Mouse (Mus musculus): Measurements from ENCODE around the gene Qtrt1. TPM values are rescaled to one million over a fixed set of nuclear protein-coding genes. Genes with fewer than 3 reads are reported as not detected.
"Not testable (repeated sequence)": the region's sequence is repeated elsewhere in the genome, so short reads cannot be mapped to it uniquely, and the experiment has no call there.

The Qtrt1 gene
- total and polyA plus RNA-seq, 2 experiments from 2014 or later, result 38.6 to 46.7 TPM

GRCm38 (mm10) chr9:21460400-21460940 lies 48.8 kb downstream of the Qtrt1 start:
- no peak overlapping the region for H3K4me2 ChIP-seq (ENCODE audit: low read depth, low read length)
- H3K27ac ChIP-seq, result no peak overlapping the region
- H3K9ac ChIP-seq (replicated peaks; ENCODE audit: low read length), result no peak overlapping the region
- TF ChIP-seq CTCF (IDR thresholded peaks at IDR 0.05; ENCODE audit: low read depth), result no peak
- WGBS, result 92% methylated on average over 3 of the region's 3 CpGs
- DNase-seq (ENCODE audit: low spot score) (no peak), ATAC-seq (no peak)
- no peaks in the 10 kb centered on the region for H3K4me1 ChIP-seq (ENCODE audit: insufficient read depth, low read length)
- H3K9me3 ChIP-seq (ENCODE audit: low read length), result no peaks in the 10 kb centered on the region
- no peaks in the 10 kb centered on the region for H3K36me3 ChIP-seq (ENCODE audit: insufficient read depth, low read length)
- no peaks in the 10 kb centered on the region for H3K27me3 ChIP-seq (ENCODE audit: insufficient read depth, low read length)
- H3K4me3 ChIP-seq (ENCODE audit: low read length), result no peak overlapping the region

GRCm38 (mm10) chr9:21463138-21463590 lies 51.5 kb downstream of the Qtrt1 start:
- no peak overlapping the region for H3K4me2 ChIP-seq (ENCODE audit: low read depth, low read length)
- no peak for DNase-seq (ENCODE audit: low spot score)
- no peaks in the 10 kb centered on the region for H3K27me3 ChIP-seq (ENCODE audit: insufficient read depth, low read length)
- peak; percentile 31; the same call in 1 of the 2 replicates for ATAC-seq
- peaks cover 10% of the 10 kb centered on the region for H3K36me3 ChIP-seq (ENCODE audit: insufficient read depth, low read length)
- H3K9ac ChIP-seq (replicated peaks; ENCODE audit: low read length), result no peak overlapping the region
- no peaks in the 10 kb centered on the region for H3K9me3 ChIP-seq (ENCODE audit: low read length)
- TF ChIP-seq CTCF (IDR thresholded peaks at IDR 0.05; ENCODE audit: low read depth), result no peak
- peak overlapping the region; percentile 61 for H3K27ac ChIP-seq
- WGBS, result 63% methylated on average over 5 of the region's 5 CpGs
- no peak overlapping the region for H3K4me3 ChIP-seq (ENCODE audit: low read length)
- H3K4me1 ChIP-seq (ENCODE audit: insufficient read depth, low read length), result no peaks in the 10 kb centered on the region

GRCm38 (mm10) chr9:21463766-21464564 lies 52.3 kb downstream of the Qtrt1 start:
- H3K27ac ChIP-seq, result peak overlapping the region; percentile 61; the same call in 1 of the 2 replicates
- WGBS, result 82% methylated on average over 3 of the region's 3 CpGs
- DNase-seq (ENCODE audit: low spot score) (no peak), ATAC-seq (no peak)
- H3K4me2 ChIP-seq (ENCODE audit: low read depth, low read length), result no peak overlapping the region
- H3K4me3 ChIP-seq (ENCODE audit: low read length), result no peak overlapping the region
- no peaks in the 10 kb centered on the region for H3K27me3 ChIP-seq (ENCODE audit: insufficient read depth, low read length)
- peaks cover 10% of the 10 kb centered on the region for H3K36me3 ChIP-seq (ENCODE audit: insufficient read depth, low read length)
- H3K9ac ChIP-seq (replicated peaks; ENCODE audit: low read length), result no peak overlapping the region
- no peaks in the 10 kb centered on the region for H3K4me1 ChIP-seq (ENCODE audit: insufficient read depth, low read length)
- TF ChIP-seq CTCF (IDR thresholded peaks at IDR 0.05; ENCODE audit: low read depth), result no peak
- no peaks in the 10 kb centered on the region for H3K9me3 ChIP-seq (ENCODE audit: low read length)

- not testable (repeated sequence) for H3K4me2 ChIP-seq (ENCODE audit: low read depth, low read length); H3K9me3 ChIP-seq (ENCODE audit: low read length); H3K4me3 ChIP-seq (ENCODE audit: low read length); H3K27ac ChIP-seq; ATAC-seq; DNase-seq (ENCODE audit: low spot score); H3K36me3 ChIP-seq (ENCODE audit: insufficient read depth, low read length); H3K4me1 ChIP-seq (ENCODE audit: insufficient read depth, low read length); H3K27me3 ChIP-seq (ENCODE audit: insufficient read depth, low read length); H3K9ac ChIP-seq (replicated peaks; ENCODE audit: low read length)
- WGBS, result 95% methylated on average over 7 of the region's 7 CpGs
Observed at GRCm38 (mm10) chr9:21464565-21464928, 52.9 kb downstream of the Qtrt1 start.

GRCm38 (mm10) chr9:21469032-21470024 lies 57.7 kb downstream of the Qtrt1 start:
- Histone ChIP-seq H3K9ac (replicated peaks; ENCODE audit: low read length) (no peak overlapping the region), H3K9me3 (ENCODE audit: low read length) (no peaks in the 10 kb centered on the region), H3K4me1 (ENCODE audit: insufficient read depth, low read length) (no peaks in the 10 kb centered on the region), H3K36me3 (ENCODE audit: insufficient read depth, low read length) (peaks cover 36% of the 10 kb centered on the region), H3K27ac (no peak overlapping the region), H3K4me3 (ENCODE audit: low read length) (no peak overlapping the region), H3K27me3 (ENCODE audit: insufficient read depth, low read length) (no peaks in the 10 kb centered on the region), H3K4me2 (ENCODE audit: low read depth, low read length) (no peak overlapping the region)
- 0 out of 2 replicates have a peak, but pooled peaks have one; percentile 30 for ATAC-seq
- TF ChIP-seq CTCF (IDR thresholded peaks at IDR 0.05; ENCODE audit: low read depth), result peak; percentile 64
- 85% methylated on average over 19 of the region's 20 CpGs for WGBS
- DNase-seq (ENCODE audit: low spot score), result peak; percentile 48

Other genes with a start within 250 kb of the Qtrt1 start
- gene Pde4a, start 246.1 kb upstream of the Qtrt1 start, total RNA-seq (2014; rRNA removed), result 41.3 and 45.0 TPM in 2 replicates
- gene Pde4a, start 246.1 kb upstream of the Qtrt1 start, polyA plus RNA-seq (2015; fragmentation: Nextera tagmentation; extraction: Ambion mirVana), result 46.4 and 47.7 TPM in 2 replicates
- gene Keap1, start 172.5 kb upstream of the Qtrt1 start, total RNA-seq (2014; rRNA removed), result 74.9 and 98.9 TPM in 2 replicates
- gene Keap1, start 172.5 kb upstream of the Qtrt1 start, polyA plus RNA-seq (2015; fragmentation: Nextera tagmentation; extraction: Ambion mirVana), result 59.4 and 60.9 TPM in 2 replicates
- 4.9 and 8.2 TPM in 2 replicates for gene S1pr5, start 163.4 kb upstream of the Qtrt1 start, total RNA-seq (2014; rRNA removed)
- gene S1pr5, start 163.4 kb upstream of the Qtrt1 start, polyA plus RNA-seq (2015; fragmentation: Nextera tagmentation; extraction: Ambion mirVana), result 2.9 and 3.1 TPM in 2 replicates
- gene Atg4d, start 146.5 kb upstream of the Qtrt1 start, total RNA-seq (2014; rRNA removed), result 24.8 and 38.6 TPM in 2 replicates
- gene Atg4d, start 146.5 kb upstream of the Qtrt1 start, polyA plus RNA-seq (2015; fragmentation: Nextera tagmentation; extraction: Ambion mirVana), result 32.1 and 35.5 TPM in 2 replicates
- gene Kri1, start 123.9 kb upstream of the Qtrt1 start, total RNA-seq (2014; rRNA removed), result 14.8 and 15.3 TPM in 2 replicates
- 10.9 and 11.8 TPM in 2 replicates for gene Kri1, start 123.9 kb upstream of the Qtrt1 start, polyA plus RNA-seq (2015; fragmentation: Nextera tagmentation; extraction: Ambion mirVana)
- 115 and 123 TPM in 2 replicates for gene Cdkn2d, start 120.4 kb upstream of the Qtrt1 start, total RNA-seq (2014; rRNA removed)
- 134 and 142 TPM in 2 replicates for gene Cdkn2d, start 120.4 kb upstream of the Qtrt1 start, polyA plus RNA-seq (2015; fragmentation: Nextera tagmentation; extraction: Ambion mirVana)
- gene Ap1m2, start 99.5 kb upstream of the Qtrt1 start, total RNA-seq (2014; rRNA removed), result 2.5 and 7.0 TPM in 2 replicates
- 3.8 and 3.9 TPM in 2 replicates for gene Ap1m2, start 99.5 kb upstream of the Qtrt1 start, polyA plus RNA-seq (2015; fragmentation: Nextera tagmentation; extraction: Ambion mirVana)
- gene Slc44a2, start 91.1 kb upstream of the Qtrt1 start, total RNA-seq (2014; rRNA removed), result 58.5 and 68.0 TPM in 2 replicates
- 52.6 and 58.8 TPM in 2 replicates for gene Slc44a2, start 91.1 kb upstream of the Qtrt1 start, polyA plus RNA-seq (2015; fragmentation: Nextera tagmentation; extraction: Ambion mirVana)
- 89.5 and 108 TPM in 2 replicates for gene Ilf3, start 44.0 kb upstream of the Qtrt1 start, total RNA-seq (2014; rRNA removed)
- 174 and 184 TPM in 2 replicates for gene Ilf3, start 44.0 kb upstream of the Qtrt1 start, polyA plus RNA-seq (2015; fragmentation: Nextera tagmentation; extraction: Ambion mirVana)
- 75.3 and 80.4 TPM in 2 replicates for gene Dnm2, start 13.1 kb downstream of the Qtrt1 start, total RNA-seq (2014; rRNA removed)
- 53.5 and 58.6 TPM in 2 replicates for gene Dnm2, start 13.1 kb downstream of the Qtrt1 start, polyA plus RNA-seq (2015; fragmentation: Nextera tagmentation; extraction: Ambion mirVana)
- gene Tmed1, start 98.4 kb downstream of the Qtrt1 start, total RNA-seq (2014; rRNA removed), result 50.2 and 61.3 TPM in 2 replicates
- 59.2 and 65.8 TPM in 2 replicates for gene Tmed1, start 98.4 kb downstream of the Qtrt1 start, polyA plus RNA-seq (2015; fragmentation: Nextera tagmentation; extraction: Ambion mirVana)
- 1.2 and 2.2 TPM in 2 replicates for gene AB124611, start 114.3 kb downstream of the Qtrt1 start, total RNA-seq (2014; rRNA removed)
- 1.1 and 1.2 TPM in 2 replicates for gene AB124611, start 114.3 kb downstream of the Qtrt1 start, polyA plus RNA-seq (2015; fragmentation: Nextera tagmentation; extraction: Ambion mirVana)
- gene Carm1, start 135.1 kb downstream of the Qtrt1 start, total RNA-seq (2014; rRNA removed), result 84.9 and 92.7 TPM in 2 replicates
- gene Carm1, start 135.1 kb downstream of the Qtrt1 start, polyA plus RNA-seq (2015; fragmentation: Nextera tagmentation; extraction: Ambion mirVana), result 20.6 and 25.0 TPM in 2 replicates
- gene Timm29, start 180.9 kb downstream of the Qtrt1 start, total RNA-seq (2014; rRNA removed), result 63.3 and 66.8 TPM in 2 replicates
- 49.4 and 51.5 TPM in 2 replicates for gene Timm29, start 180.9 kb downstream of the Qtrt1 start, polyA plus RNA-seq (2015; fragmentation: Nextera tagmentation; extraction: Ambion mirVana)
- gene Yipf2, start 181.0 kb downstream of the Qtrt1 start, total RNA-seq (2014; rRNA removed), result 18.6 and 25.5 TPM in 2 replicates
- 18.4 and 19.3 TPM in 2 replicates for gene Yipf2, start 181.0 kb downstream of the Qtrt1 start, polyA plus RNA-seq (2015; fragmentation: Nextera tagmentation; extraction: Ambion mirVana)
- 171 and 177 TPM in 2 replicates for gene Smarca4, start 204.3 kb downstream of the Qtrt1 start, total RNA-seq (2014; rRNA removed)
- 71.5 and 80.6 TPM in 2 replicates for gene Smarca4, start 204.3 kb downstream of the Qtrt1 start, polyA plus RNA-seq (2015; fragmentation: Nextera tagmentation; extraction: Ambion mirVana)

All from hindbrain, postnatal 0 days (tissue).